Mouse (Mus musculus): ENCODE measurements around the gene Ltk. TPM values are rescaled to one million over a fixed set of nuclear protein-coding genes. Genes with fewer than 3 reads are reported as not detected.

Gene Ltk
- polyA plus RNA-seq, 1 experiment from 2014 or later, result not detected

DNA sequence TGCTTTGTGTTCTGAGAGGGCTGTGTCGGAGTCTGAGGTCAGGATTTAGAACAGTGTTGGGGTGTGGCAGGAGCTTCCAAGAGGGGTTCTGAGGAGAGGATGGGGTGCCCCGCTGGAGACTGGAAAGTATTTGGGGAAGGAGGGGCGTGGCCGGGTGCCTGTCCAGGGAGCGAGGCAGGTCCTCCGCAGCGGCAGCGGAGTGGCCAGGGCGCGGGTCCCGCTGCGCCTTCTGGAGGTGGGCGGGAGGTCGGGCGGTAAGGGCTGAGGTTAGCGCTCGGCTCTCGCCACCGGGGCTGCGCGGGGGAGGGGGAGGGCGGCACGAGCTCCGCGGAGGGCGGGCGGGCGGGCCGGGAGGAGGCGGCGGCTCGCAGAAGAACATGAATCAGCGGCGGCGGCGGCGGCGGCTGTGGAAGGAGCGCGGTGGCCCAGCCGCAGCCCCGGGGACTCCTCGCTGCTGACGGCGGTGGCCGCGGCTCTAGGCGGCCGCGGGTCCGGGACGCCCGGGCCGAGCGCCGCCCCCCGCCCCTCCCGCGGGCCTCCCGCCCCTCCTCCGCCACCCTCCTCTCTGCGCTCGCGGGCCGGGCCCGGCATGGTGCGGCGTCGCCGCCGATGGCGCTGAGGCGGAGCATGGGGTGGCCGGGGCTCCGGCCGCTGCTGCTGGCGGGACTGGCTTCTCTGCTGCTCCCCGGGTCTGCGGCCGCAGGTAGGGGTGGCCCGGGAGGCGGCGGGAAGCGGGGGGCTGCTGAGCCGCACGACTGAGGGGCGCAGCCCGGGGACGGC is 39.1 kb upstream of the Ltk start:
- H3K9me3 ChIP-seq, result no peaks in the 10 kb centered on the region
- WGBS, result 0% methylated on average over 35 of the region's 89 CpGs
- peaks cover 51% of the 10 kb centered on the region for H3K4me1 ChIP-seq
- no peaks in the 10 kb centered on the region for H3K36me3 ChIP-seq (replicated peaks)
- peaks cover 39% of the 10 kb centered on the region for H3K27me3 ChIP-seq
- ATAC-seq (ENCODE audit: low FRiP score), result peak; percentile 66
- H3K9ac ChIP-seq, result peak overlapping the region; percentile 96
- H3K4me2 ChIP-seq, result peak overlapping the region; percentile 98
- peak overlapping the region; percentile 89 for H3K4me3 ChIP-seq (replicated peaks)
- H3K27ac ChIP-seq, result peak overlapping the region; percentile 56; the same call in 1 of the 2 replicates

- Histone ChIP-seq H3K4me1 (peaks cover 41% of the 10 kb centered on the region), H3K27me3 (peaks cover 39% of the 10 kb centered on the region), H3K4me3 (replicated peaks) (no peak overlapping the region), H3K36me3 (replicated peaks) (no peaks in the 10 kb centered on the region), H3K9ac (no peak overlapping the region), H3K27ac (no peak overlapping the region), H3K9me3 (no peaks in the 10 kb centered on the region), H3K4me2 (no peak overlapping the region)
- 14% methylated on average over 13 of the region's 13 CpGs for WGBS
- ATAC-seq (ENCODE audit: low FRiP score), result no peak
Measured at GRCm38 (mm10) chr2:119798246-119798927, 38.2 kb upstream of the Ltk start.

GRCm38 (mm10) chr2:119797279-119797783 is 37.1 kb upstream of the Ltk start, which contains the start of gene Tyro3:
TSS of gene Tyro3 (plus strand) at chr2:119797733.
- no peak within 1 kb of the TSS for H3K27ac ChIP-seq
- no peak for ATAC-seq (ENCODE audit: low FRiP score)
- no peaks in the 10 kb centered on the region for H3K9me3 ChIP-seq
- 63% methylated on average over 5 of the region's 5 CpGs for WGBS
- H3K9ac ChIP-seq, result no peak within 1 kb of the TSS
- H3K36me3 ChIP-seq (replicated peaks), result no peaks in the 10 kb centered on the region
- H3K4me2 ChIP-seq, result no peak within 1 kb of the TSS
- peaks cover 31% of the 10 kb centered on the region for H3K4me1 ChIP-seq
- peaks cover 39% of the 10 kb centered on the region for H3K27me3 ChIP-seq
- H3K4me3 ChIP-seq (replicated peaks), result no peak within 1 kb of the TSS

- WGBS, result 86% methylated on average over 2 of the region's 2 CpGs
- Histone ChIP-seq H3K27me3 (0 out of 2 replicates have a peak, but pooled peaks cover 6% of the 10 kb centered on the region), H3K9ac (no peak overlapping the region), H3K4me2 (no peak overlapping the region), H3K9me3 (no peaks in the 10 kb centered on the region), H3K36me3 (replicated peaks) (peaks cover 5% of the 10 kb centered on the region), H3K4me1 (peaks cover 12% of the 10 kb centered on the region), H3K27ac (no peak overlapping the region), H3K4me3 (replicated peaks) (no peak overlapping the region)
- no peak for ATAC-seq (ENCODE audit: low FRiP score)
Measured at GRCm38 (mm10) chr2:119789996-119790395, 29.8 kb upstream of the Ltk start.

DNA sequence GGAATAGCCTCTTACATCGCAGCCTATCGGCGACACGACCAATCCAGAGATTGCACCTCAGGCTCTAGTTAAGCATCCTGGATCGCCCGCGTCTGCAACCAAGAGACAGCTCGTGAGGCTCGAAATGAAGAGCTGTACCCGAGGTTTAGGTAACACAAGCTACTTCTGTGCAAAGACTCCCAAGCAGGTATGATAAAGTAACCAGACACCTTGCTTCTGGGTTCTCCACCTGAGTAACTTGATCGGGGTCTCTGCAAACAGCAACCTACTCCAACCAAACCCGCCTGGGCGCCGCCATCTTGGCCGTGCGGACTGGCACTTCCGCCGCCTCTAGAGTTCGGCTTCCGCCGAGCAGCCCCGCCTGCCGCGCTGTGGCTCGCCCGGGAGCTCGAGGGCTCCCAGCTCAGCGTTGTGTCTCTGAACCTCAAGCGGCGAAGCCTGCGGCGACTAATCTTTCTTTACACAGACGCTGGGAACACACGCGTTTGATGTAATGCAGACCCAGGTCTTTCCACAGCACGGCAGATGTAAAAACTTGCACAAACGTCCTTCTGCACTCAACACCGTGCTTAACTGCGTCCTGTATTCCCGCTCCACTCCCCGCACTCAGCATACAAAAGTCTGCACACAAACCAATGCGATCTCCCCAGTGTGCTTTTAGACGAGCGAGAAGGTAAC is 27.1 kb upstream of the Ltk start, which contains the start of gene Rpap1:
Gene Rpap1, minus strand, starts transcription at position 332 of the 678 bp plus-strand sequence.
- Histone ChIP-seq H3K9me3 (no peaks in the 10 kb centered on the region), H3K9ac (peak within 1 kb of the TSS; percentile 68), H3K4me2 (peak within 1 kb of the TSS; percentile 75), H3K4me1 (peaks cover 12% of the 10 kb centered on the region), H3K4me3 (replicated peaks) (peak within 1 kb of the TSS; percentile 63), H3K27ac (peak within 1 kb of the TSS; percentile 85), H3K36me3 (replicated peaks) (peaks cover 22% of the 10 kb centered on the region), H3K27me3 (0 out of 2 replicates have a peak, but pooled peaks cover 6% of the 10 kb centered on the region)
- ATAC-seq (ENCODE audit: low FRiP score), result peak; percentile 96
- under 1% methylated on average over 44 of the region's 44 CpGs for WGBS

- H3K36me3 ChIP-seq (replicated peaks), result peaks cover 75% of the 10 kb centered on the region
- no peak overlapping the region for H3K4me3 ChIP-seq (replicated peaks)
- H3K27ac ChIP-seq, result no peak overlapping the region
- no peaks in the 10 kb centered on the region for H3K4me1 ChIP-seq
- no peaks in the 10 kb centered on the region for H3K9me3 ChIP-seq
- no peak overlapping the region for H3K4me2 ChIP-seq
- ATAC-seq (ENCODE audit: low FRiP score), result no peak
- H3K27me3 ChIP-seq, result 0 out of 2 replicates have a peak, but pooled peaks cover under 1% of the 10 kb centered on the region
- WGBS, result 92% methylated on average over 6 of the region's 6 CpGs
- H3K9ac ChIP-seq, result no peak overlapping the region
Measured at GRCm38 (mm10) chr2:119767246-119767645, 7.0 kb upstream of the Ltk start.

- H3K27me3 ChIP-seq, result peaks cover 32% of the 10 kb centered on the region
- ATAC-seq (ENCODE audit: low FRiP score), result no peak
- no peaks in the 10 kb centered on the region for H3K9me3 ChIP-seq
- peaks cover 4% of the 10 kb centered on the region for H3K4me1 ChIP-seq
- WGBS, result 66% methylated on average over 4 of the region's 4 CpGs
- H3K9ac ChIP-seq, result no peak overlapping the region
- no peak overlapping the region for H3K4me2 ChIP-seq
- H3K27ac ChIP-seq, result no peak overlapping the region
- H3K4me3 ChIP-seq (replicated peaks), result no peak overlapping the region
- peaks cover 42% of the 10 kb centered on the region for H3K36me3 ChIP-seq (replicated peaks)
Measured at GRCm38 (mm10) chr2:119763924-119764323, 3.7 kb upstream of the Ltk start.

DNA sequence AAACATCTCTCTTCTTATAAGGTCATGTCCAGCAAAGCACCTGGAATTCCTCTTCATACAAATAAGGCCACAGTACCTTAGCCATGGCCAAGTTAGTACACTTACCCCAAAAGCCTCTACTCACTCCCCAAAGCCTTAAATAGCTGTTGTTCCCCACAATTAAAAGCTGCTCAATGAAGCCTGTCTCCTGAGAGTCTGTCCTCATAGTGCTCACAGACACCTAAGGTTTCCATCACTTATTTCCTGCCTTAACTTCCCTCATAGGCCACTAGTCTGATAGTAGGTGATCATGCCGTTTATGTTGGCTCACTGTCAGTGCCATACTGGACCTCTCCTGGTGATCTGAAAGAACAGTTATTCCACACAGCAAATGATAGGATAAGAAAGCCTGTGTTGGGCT is 2.0 kb upstream of the Ltk start:
- Histone ChIP-seq H3K27ac (no peak overlapping the region), H3K9me3 (no peaks in the 10 kb centered on the region), H3K27me3 (peaks cover 48% of the 10 kb centered on the region), H3K9ac (no peak overlapping the region), H3K36me3 (replicated peaks) (peaks cover 30% of the 10 kb centered on the region), H3K4me3 (replicated peaks) (no peak overlapping the region), H3K4me1 (peaks cover 19% of the 10 kb centered on the region), H3K4me2 (no peak overlapping the region)
- no peak for ATAC-seq (ENCODE audit: low FRiP score)
- 80% methylated on average over 1 of the region's 1 CpGs for WGBS

DNA sequence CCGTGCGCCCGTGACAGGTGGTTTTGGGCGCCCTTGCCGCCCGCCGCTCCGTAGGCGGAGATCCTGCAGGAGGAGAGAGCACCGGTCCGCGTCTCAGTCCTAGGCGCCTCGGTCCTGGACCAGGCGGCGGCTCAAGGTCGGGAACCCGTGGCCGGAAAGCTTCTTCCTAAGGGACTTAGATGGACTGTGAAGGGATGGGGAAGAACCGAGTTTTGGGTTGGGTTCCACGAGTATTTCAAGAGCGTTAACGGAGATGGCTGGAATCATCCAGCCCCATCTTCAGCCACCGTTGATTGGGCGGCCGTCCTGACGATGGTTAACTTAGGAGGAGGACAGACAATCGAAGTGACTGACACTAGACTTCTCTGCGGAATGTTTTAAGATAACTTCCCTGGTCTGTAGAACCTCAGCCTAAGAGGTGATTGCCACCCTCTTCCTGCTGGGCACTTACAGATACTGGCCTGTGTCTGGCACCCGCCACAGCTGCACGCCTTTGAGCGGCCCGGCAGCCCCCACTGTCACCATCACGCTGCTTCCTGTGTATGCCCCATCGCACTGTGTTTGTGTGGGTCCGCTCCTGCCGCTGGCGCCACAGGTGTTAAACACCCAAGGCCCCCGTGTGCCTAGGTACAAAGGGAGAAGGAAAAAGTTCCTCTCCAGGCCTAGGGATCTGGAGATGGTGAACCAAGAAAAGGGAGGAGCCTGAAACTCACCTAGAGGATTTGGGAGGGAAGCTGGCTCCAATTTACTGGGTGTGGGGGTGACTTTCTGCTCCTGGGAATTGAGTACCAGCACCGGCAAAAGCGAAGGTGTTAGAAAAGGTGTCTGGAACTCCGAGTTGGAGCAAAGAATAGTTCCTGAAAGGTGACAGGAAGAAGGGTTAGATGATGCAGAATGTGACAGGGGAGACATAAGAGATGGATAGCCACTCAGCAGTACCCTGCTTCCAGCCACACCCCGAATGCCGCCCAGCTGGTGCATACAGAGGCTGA is 1.1 kb downstream of the Ltk start:
- Histone ChIP-seq H3K4me2 (peak overlapping the region; percentile 100), H3K9ac (peak overlapping the region; percentile 67), H3K9me3 (no peaks in the 10 kb centered on the region), H3K27ac (no peak overlapping the region), H3K4me3 (replicated peaks) (peak overlapping the region; percentile 66), H3K27me3 (peaks cover 68% of the 10 kb centered on the region), H3K36me3 (replicated peaks) (peaks cover 8% of the 10 kb centered on the region), H3K4me1 (peaks cover 19% of the 10 kb centered on the region)
- ATAC-seq (ENCODE audit: low FRiP score), result 0 out of 2 replicates have a peak, but pooled peaks have one; percentile 36
- WGBS, result 7% methylated on average over 44 of the region's 44 CpGs

DNA sequence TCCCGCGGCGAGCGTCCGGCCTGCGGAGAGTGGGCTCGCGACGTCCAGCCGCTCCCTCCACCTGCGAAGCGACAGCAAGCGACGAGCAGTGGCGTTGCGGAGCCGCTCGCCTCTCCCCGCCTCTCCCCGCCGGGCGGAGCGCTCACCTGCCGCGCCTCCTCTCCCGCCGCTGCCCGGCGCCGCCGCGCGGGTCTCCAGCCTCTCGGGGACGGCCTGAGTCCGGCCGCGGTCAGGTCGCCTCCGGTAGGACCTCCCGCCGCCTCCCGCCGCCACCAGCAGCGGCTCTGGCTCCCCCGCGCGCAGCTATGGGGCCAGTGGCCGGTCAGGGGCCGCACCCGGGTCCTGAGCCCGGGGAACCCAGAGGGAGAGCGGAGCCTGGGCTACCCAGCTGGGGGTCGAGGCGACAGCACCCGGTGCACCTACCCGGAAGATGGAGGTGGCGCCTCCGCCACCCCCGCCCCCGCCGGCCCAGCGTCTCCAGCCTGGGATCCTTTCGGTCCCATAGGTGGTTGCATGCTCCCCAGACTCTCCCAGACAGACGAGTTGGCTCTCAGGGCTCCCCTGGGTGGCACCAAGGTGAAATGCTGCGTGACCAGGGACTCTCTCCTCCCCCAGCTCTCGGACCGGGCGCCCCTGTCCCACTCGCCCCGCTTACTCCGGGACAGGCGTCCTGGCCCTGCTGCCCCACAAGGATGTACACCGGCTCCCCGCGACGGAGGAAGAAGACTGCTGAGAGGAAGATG is 2.0 kb downstream of the Ltk start:
- peak overlapping the region; percentile 100 for H3K4me2 ChIP-seq
- peaks cover 19% of the 10 kb centered on the region for H3K4me1 ChIP-seq
- H3K27me3 ChIP-seq, result peaks cover 76% of the 10 kb centered on the region
- no peak overlapping the region for H3K27ac ChIP-seq
- H3K36me3 ChIP-seq (replicated peaks), result 0 out of 2 replicates have a peak, but pooled peaks cover under 1% of the 10 kb centered on the region
- WGBS, result under 1% methylated on average over 56 of the region's 77 CpGs
- peak overlapping the region; percentile 67 for H3K9ac ChIP-seq
- no peaks in the 10 kb centered on the region for H3K9me3 ChIP-seq
- peak; percentile 51 for ATAC-seq (ENCODE audit: low FRiP score)
- H3K4me3 ChIP-seq (replicated peaks), result peak overlapping the region; percentile 66
